Mouse (Mus musculus) large intestine, adult 2 months (tissue): Measurements from ENCODE around the gene Zfpl1. TPM values are rescaled to one million over a fixed set of nuclear protein-coding genes. Genes with fewer than 3 reads are reported as not detected.
"Not testable (repeated sequence)": the region's sequence is repeated elsewhere in the genome, so short reads cannot be mapped to it uniquely, and the experiment has no call there.

ENCODE experiments used
- DNase-seq: peaks from one replicate; pipeline ENCODE4 v3.0.0-alpha.2; 2012; ENCODE audit warnings: low read depth, low spot score
- WGBS: fragments of 180-500 bp; shearing (Covaris S2); methylation state at CpG from one replicate; pipeline ENCODE4 v1.1.7; 2018; 5-methylcytosine and 5-hydroxymethylcytosine counted together
- polyA plus RNA-seq: library from polyadenylated mRNA; depleted of rRNA; stranded (reverse); fragments of >200 nt; gene quantifications from 2 replicates; pipeline ENCODE4 v1.2.3, GENCODE M21; 2012; rRNA removed

The Zfpl1 gene
- polyA plus RNA-seq = 79.9 and 96.7 TPM in 2 replicates

- under 1% methylated on average over 58 of the region's 58 CpGs for WGBS
- peak; percentile 94 for DNase-seq
Measured at GRCm38 (mm10) chr19:6084478-6085248, at the start of gene Zfpl1, which contains the start of gene Cdca5. TSS of gene Zfpl1 (minus strand) at chr19:6084956. TSS of gene Cdca5 (plus strand) at chr19:6084983.

- 42% methylated on average over 1 of the region's 1 CpGs for WGBS
- not testable (repeated sequence) for DNase-seq
Measured at GRCm38 (mm10) chr19:6133197-6133596, 48.4 kb upstream of the Zfpl1 start.

DNA sequence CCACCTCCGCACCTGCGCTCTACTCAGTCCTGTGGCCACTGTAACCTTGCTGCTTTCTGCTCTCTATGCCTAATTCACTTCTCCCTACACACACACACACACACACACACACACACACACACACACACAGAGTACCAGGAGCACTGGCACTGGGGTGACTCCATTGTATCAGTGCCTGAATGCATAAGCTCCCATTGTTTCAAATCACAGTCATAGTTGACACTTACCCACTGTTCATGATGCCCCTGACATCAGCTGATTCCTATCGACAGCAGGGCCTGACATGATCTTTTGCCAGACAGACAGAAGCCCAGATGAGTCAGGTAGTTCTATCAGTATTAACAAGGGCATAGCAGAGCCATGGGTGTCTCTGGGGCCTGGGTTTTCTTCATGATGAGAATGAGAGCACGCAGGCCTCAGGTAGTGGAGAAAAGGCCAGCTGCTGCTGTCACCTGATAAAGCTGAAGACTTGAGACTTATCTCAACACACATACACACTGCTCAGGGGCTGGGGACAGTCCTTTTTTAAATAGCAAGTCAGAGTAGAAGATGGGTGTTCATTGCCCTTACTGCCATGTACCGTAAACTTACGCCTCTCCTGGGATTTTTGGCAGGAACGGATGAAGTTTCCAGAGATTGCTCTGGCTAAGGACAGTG, 47.5 kb upstream of the Zfpl1 start:
- 89% methylated on average over 7 of the region's 7 CpGs for WGBS
- DNase-seq = no peak

DNA sequence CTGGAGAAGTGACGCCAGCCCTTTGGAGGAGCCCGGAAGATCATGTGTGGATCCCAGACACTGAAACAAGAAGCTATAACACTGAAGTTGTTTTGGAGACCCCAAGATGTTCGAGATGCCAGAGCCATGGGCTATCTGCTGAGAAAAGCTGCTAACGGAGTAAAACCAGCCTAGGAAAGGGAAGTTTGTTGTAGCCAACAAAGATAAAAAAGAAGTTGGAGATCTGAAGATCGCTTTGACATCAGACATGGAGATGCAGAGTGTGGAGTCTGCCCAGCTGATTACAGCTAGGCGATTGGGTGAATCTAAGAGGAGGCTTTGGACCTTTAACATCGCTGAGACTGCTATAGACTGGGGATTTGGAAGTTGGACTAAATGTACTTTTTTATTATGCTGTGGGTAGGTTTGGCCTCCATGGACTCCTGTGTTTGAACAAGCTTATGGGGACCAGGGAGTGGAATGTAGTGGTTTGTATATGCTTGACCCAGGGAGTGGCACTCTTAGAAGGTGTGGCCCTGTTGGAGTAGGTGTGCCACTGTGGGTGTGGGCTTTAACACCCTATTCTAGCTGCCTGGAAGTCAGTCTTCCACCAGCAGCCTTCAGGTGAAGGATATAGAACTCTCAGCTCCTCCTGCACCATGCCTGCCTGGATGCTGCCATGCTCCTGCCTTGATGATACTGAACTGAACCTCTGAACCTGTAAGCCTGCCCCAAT, 45.8 kb upstream of the Zfpl1 start:
- WGBS = 62% methylated on average over 7 of the region's 7 CpGs
- not testable (repeated sequence) for DNase-seq

GRCm38 (mm10) chr19:6127760-6128341, 43.1 kb upstream of the Zfpl1 start, which contains the start of gene Snx15:
TSS of gene Snx15 (minus strand) at chr19:6128304.
- WGBS = under 1% methylated on average over 32 of the region's 32 CpGs
- DNase-seq = peak; percentile 93

- WGBS = 26% methylated on average over 10 of the region's 10 CpGs
- DNase-seq = no peak
Measured at GRCm38 (mm10) chr19:6126789-6127580, 42.2 kb upstream of the Zfpl1 start.

DNA sequence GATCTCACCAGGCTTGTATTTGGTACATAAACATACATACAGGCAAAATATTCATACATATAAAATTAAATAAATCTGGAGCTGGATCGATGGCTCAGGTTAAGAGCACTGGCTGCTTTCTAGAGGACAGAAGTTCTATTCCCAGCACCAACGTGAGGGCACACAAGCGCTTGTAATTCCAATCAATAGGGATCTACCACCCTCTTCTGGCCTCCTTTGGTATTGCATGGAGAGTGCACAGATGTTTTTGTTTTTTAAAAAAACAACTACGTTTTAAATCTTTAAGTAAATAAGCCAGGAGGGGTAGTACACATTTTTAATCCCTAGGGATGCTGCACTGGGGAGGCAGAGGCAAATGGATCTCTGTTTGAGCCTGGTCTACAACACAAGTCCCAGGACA, 41.5 kb upstream of the Zfpl1 start:
- no peak for DNase-seq
- 20% methylated on average over 4 of the region's 4 CpGs for WGBS

DNA sequence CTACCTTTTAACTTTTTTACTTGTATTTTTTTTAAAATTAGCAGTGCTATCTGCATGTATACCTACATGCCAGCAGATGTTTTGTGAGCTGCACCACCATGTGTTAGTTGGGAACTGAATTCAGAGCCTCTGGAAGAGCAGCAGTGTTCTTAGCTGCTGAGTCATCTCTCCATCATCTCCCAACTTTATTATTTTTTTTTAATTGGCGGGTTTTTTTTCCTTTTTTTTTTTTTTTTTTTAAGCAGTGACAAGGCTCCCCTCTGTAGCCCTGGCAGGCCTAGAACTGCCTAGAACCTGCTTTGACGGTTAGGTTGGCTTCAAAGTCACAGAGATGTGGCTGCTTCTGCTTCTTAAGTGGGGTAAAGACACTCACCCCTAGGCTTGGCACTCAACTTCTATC, 40.1 kb upstream of the Zfpl1 start:
- WGBS = 68% methylated on average over 2 of the region's 2 CpGs

DNA sequence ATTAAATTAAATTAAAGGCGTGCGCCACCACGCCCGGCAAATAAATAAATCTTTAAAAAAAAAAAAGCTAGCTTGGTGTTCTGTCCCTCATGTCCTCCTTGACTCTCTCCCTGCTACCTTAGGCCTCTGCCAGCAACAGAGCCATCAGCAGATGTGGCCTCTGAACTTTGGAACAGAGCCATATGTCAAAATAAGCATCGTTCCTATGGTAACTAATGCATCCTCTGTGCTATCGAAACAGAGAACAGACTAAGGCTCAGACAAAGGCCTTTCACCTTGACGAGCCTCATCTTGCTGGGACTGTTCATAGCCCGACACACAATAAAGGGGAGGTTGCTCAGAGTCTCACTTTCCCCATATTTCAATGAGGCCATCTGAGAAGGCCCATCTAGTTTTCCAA, 38.6 kb upstream of the Zfpl1 start:
- WGBS = 39% methylated on average over 8 of the region's 8 CpGs
- DNase-seq = no peak

More for the DNA sequence above, 40.1 kb upstream of the Zfpl1 start:
- no peak for DNase-seq

DNA sequence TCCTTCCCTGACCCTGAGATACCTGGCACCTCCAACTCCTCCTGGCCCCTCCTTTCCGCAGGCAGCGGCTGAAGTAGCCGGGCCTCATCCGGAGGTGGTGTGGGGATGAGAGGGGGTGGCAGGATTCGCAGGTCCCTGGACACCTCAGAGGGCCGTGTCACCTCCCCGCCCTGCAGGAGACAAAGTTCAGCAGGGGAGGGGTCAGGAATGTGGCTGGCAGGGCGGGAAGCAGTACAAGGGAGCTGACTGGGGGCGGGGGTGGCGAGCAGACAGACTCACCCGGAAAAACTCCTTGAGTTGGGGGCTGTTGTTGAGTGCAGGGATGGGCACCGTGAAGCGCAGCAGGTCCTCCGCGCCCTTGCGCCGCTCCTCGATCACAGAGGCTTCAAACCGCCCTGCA, 37.0 kb upstream of the Zfpl1 start:
- WGBS = 53% methylated on average over 19 of the region's 19 CpGs
- no peak for DNase-seq

DNA sequence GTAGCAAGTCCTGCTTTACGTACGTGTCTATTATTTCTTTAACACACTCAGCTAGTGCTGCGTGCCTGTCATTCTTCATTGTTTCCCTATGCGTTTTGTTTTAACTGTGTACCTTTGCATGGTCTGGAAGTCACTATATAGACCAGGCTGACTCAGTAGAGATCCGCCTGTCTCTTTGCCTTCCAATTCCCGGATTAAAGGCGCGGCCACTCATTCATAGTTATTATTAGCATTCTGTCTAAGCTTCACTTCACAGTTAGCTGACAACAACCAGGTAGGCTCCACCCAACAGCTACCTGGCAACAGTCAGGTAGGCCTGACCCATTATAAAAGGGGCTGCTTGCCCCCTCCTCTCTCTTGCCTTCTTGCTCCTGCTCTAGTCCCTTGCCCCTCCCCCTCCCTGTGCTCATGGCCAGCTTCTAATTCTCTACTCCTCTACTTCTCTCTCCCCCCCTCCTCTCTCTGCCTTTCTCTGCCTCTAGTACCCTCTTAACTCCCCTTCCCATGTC, 34.0 kb upstream of the Zfpl1 start:
- DNase-seq = no peak
- 2% methylated on average over 8 of the region's 8 CpGs for WGBS

- WGBS = under 1% methylated on average over 77 of the region's 77 CpGs
- no peak for DNase-seq
Measured at GRCm38 (mm10) chr19:6117986-6118676, 33.4 kb upstream of the Zfpl1 start, which contains the start of gene Sac3d1. TSS of gene Sac3d1 (minus strand) at chr19:6118650.

DNA sequence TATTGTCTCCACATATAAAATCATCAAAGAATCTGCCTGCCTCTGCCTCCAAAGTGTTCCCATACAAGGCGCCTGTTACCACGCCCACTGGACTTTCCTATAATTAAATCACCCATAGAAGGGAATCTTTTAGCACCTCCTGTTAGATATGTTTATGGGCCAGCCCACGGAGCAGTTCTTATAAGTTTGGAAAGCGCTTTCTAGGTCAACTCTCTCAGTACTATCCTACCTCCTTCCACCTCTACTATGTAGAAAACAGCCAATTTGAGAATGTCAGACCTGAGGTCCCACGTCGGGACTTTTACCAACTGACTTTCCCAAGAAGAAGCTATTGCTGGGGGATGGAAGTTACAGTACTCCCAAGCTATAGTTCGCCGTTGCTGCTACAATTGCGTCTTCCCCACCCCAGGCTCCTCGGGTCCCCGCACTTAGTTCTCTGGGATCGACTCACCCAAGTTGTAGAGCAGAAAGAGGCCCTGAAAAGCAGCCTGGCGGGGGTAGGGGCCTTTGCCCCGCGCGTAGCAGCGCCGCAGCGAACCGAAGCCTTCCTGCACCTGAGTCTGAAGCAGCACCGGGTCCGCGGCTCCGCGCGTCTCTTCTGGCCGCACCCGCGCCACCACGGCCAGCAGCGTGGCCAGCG, 32.7 kb upstream of the Zfpl1 start:
- no peak for DNase-seq
- 1% methylated on average over 32 of the region's 32 CpGs for WGBS

DNA sequence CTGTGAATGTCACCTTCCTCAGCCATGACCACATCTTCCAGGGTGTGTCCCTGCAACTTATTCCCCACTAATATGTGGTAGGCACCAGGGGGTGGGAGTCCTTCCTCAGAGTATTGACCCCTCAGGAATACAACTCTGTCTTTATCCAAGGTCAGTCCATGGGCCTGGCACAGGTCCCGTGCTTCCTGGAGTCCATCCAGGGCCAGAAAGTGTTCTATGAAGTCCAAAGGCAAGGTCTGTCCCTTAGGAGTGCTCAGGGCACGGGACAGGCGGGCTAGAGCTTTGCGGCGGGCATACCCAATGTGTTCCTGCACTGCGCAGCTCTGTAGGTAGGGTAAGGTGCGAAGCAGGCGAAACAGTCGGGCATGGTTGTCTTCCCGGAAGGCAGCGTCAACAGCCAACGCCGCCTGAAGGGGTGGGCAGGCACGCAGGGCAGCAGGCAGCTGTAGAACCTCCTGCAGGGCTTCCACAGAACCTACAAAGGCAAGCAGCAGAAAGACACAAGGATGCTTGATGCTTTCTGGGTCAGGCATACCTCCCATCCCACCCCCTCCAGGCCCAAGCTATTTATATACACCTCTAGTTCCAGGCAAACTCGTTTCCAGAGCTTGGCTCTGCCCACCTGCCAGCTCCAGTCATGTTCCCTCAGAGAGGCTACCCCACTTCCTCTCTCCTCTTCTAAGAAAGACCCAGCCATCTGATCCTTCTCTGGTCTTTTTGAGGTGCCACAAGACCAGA, 31.5 kb upstream of the Zfpl1 start:
- DNase-seq = no peak
- 87% methylated on average over 15 of the region's 15 CpGs for WGBS

- 68% methylated on average over 6 of the region's 6 CpGs for WGBS
- no peak for DNase-seq
Measured at GRCm38 (mm10) chr19:6113116-6113515, 28.4 kb upstream of the Zfpl1 start.

- no peak for DNase-seq
- 41% methylated on average over 7 of the region's 7 CpGs for WGBS
Measured at GRCm38 (mm10) chr19:6105586-6105985, 20.8 kb upstream of the Zfpl1 start, which contains the start of gene Naaladl1. TSS of gene Naaladl1 (plus strand) at chr19:6105782.

DNA sequence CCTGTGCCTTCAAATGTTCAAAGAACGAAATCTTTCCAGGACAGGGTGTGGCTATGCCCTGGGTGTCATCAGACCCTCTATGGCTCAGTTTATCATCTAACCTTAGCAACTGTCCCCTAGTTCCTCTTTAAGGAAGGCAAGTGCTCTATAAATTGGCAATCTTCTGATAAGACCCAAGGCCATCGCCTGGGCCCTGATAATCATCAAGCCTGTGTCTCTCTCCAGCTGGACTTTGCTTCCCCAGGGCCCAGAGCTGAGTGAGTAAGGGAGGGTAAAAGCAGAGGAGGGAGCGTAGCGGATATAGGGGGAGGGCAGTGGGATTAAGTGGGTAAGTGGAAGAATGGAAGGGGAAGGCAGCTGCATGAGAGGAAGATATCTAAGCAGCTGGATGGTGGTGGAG, 19.7 kb upstream of the Zfpl1 start:
- DNase-seq = no peak
- 15% methylated on average over 4 of the region's 4 CpGs for WGBS
